Mouse (Mus musculus): Measurements from ENCODE around the gene Zmym3.

DNA sequence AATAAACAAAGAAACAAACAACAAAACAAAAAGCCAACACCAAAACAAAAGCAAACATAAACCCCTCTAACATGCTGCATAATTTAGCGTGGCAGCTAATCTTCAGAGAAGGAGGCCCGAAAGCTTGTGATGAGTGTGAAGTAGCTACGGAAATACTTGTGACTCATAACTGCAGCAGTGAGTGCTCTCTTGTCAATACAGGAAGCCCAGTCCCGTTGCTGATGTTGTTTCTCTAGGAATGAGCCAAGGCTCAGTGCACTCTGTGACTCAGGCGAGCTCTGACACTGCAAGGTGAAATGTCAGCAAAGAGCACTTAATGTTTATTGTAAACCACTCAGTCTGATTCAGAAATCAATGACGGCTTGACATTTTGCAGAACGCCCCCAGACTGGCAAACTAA lies 51.6 kb downstream of the Zmym3 start:
- no peak for TF ChIP-seq CTCF (conservative IDR thresholded peaks at IDR 0.05; ENCODE audit: insufficient read depth, insufficient read length, low read depth, low read length)
- TF ChIP-seq POLR2A (IDR thresholded peaks at IDR 0.05; ENCODE audit: low read depth, low read length), result no peak

Data from kidney, adult 2 months (tissue).